Mouse (Mus musculus): ENCODE measurements around the gene Prokr2. TPM values are rescaled to one million over a fixed set of nuclear protein-coding genes. Genes with fewer than 3 reads are reported as not detected.

Gene Prokr2
- polyA plus RNA-seq, 1 experiment = not detected

Other genes starting within 250 kb of the Prokr2 start
- gene Slc23a2, start 240.3 kb downstream of the Prokr2 start, polyA plus RNA-seq (2012; fragmentation: generic; extraction: Trizol) = 14.5 TPM
- gene Tmem230, start 137.6 kb downstream of the Prokr2 start, polyA plus RNA-seq (2012; fragmentation: generic; extraction: Trizol) = 76.6 TPM
- gene Pcna, start 132.1 kb downstream of the Prokr2 start, polyA plus RNA-seq (2012; fragmentation: generic; extraction: Trizol) = 65.5 TPM
- 30.3 TPM for gene Cds2, start 122.3 kb downstream of the Prokr2 start, polyA plus RNA-seq (2012; fragmentation: generic; extraction: Trizol)
- gene Gpcpd1, start 202.3 kb upstream of the Prokr2 start, polyA plus RNA-seq (2012; fragmentation: generic; extraction: Trizol) = 6.1 TPM

Data from myocyte (in vitro differentiated cells).